Mouse (Mus musculus) gastrocnemius, adult 8-10 months (tissue): Measurements from ENCODE around the gene Olfr1196. TPM values are rescaled to one million over a fixed set of nuclear protein-coding genes. Genes with fewer than 3 reads are reported as not detected.
"Not testable (repeated sequence)": the region's sequence is repeated elsewhere in the genome, so short reads cannot be mapped to it uniquely, and the experiment has no call there.

Source experiments
- DNase-seq, 2 experiments: peaks; one replicate each; pipeline ENCODE4 v3.0.0; 2022; ENCODE audit warnings: low spot score in 2 of 2
- total RNA-seq, 4 experiments: library from RNA; stranded (reverse); gene quantifications; 2 replicates each; pipeline ENCODE4 v1.2.4; 2022

Olfr1196 gene
- total RNA-seq = not detected

- no peak for DNase-seq
Measured at GRCm38 (mm10) chr2:88704497-88704896, at the start of gene Olfr1196. Gene Olfr1196 (minus strand): TSS chr2:88704597.

- no peak for DNase-seq
Measured at GRCm38 (mm10) chr2:88751270-88751669, 46.9 kb upstream of the Olfr1196 start, which contains the start of gene Olfr1198. Gene Olfr1198 (minus strand): TSS chr2:88751370.

DNA sequence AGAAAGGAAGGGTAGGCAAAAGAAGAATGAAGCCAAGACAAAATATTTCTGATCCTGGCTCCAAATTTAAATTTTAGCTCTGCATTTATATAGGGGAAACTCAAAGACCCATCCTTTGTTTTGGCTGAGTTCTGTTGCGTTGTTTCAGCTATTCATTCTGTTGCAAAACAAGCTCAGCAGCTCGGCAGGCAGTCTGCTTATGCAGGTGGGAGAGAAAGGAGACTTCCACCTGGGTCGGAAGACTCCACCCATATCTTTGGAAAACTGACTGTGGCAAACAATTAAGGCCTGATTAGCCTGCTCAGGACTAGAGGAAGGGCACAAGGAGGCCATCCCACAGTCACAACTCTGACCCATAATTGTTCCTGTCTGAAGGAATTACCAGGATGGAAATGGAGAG is 39.0 kb upstream of the Olfr1196 start:
- DNase-seq = no peak

GRCm38 (mm10) chr2:88732266-88732665 is 27.9 kb upstream of the Olfr1196 start, which contains the start of gene Olfr1197:
Gene Olfr1197 (minus strand): TSS chr2:88732366.
- DNase-seq = no peak

DNA sequence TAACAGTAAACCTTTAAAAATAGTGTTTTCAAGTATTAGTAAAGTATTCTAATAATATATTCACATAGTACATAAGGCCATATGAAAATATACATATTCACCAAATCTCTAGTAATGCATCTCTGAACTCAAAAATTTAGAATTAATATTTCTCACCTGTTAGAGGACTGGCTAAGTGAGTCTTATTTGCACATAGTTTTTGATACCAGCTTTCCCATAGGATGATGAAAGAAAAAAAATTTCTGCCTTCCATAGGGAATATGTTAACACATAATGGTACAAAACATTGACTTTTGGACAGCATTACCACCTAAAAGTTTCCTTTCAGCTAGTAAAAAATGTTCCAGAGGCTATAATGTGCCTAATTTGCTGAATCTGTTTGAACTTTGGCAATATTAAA is 15.3 kb downstream of the Olfr1196 start, which contains the start of gene Olfr1195:
Gene Olfr1195 (minus strand): TSS at position 101 of the 400 bp plus-strand sequence.
- DNase-seq = no peak

- not testable (repeated sequence) for DNase-seq
Measured at GRCm38 (mm10) chr2:88675328-88675727, 29.1 kb downstream of the Olfr1196 start, which contains the start of gene Olfr1193. Gene Olfr1193 (plus strand): TSS chr2:88675628.

- DNase-seq = no peak
Measured at GRCm38 (mm10) chr2:88648209-88648608, 56.2 kb downstream of the Olfr1196 start, which contains the start of gene Olfr1192-ps1. Gene Olfr1192-ps1 (plus strand): TSS chr2:88648509.

Other genes with a start within 250 kb of the Olfr1196 start
- not detected for gene Olfr1183, start 249.7 kb downstream of the Olfr1196 start, total RNA-seq
- gene Olfr1184, start 221.0 kb downstream of the Olfr1196 start, total RNA-seq = not detected
- gene Olfr1185-ps1, start 211.3 kb downstream of the Olfr1196 start, total RNA-seq = not detected
- gene Olfr1186, start 186.0 kb downstream of the Olfr1196 start, total RNA-seq = not detected
- gene Olfr1188, start 147.7 kb downstream of the Olfr1196 start, total RNA-seq = not detected
- not detected for gene Olfr1189, start 118.1 kb downstream of the Olfr1196 start, total RNA-seq
- gene Olfr1191-ps1, start 64.1 kb downstream of the Olfr1196 start, total RNA-seq = not detected
- gene Olfr1192-ps1, start 56.1 kb downstream of the Olfr1196 start, total RNA-seq = not detected
- gene Olfr1193, start 29.0 kb downstream of the Olfr1196 start, total RNA-seq = not detected
- not detected for gene Olfr1195, start 15.4 kb downstream of the Olfr1196 start, total RNA-seq
- not detected for gene Olfr1197, start 27.8 kb upstream of the Olfr1196 start, total RNA-seq
- gene Olfr1198, start 46.8 kb upstream of the Olfr1196 start, total RNA-seq = not detected
- not detected for gene Olfr1199, start 55.9 kb upstream of the Olfr1196 start, total RNA-seq
- not detected for gene Olfr1200, start 65.9 kb upstream of the Olfr1196 start, total RNA-seq
- gene Olfr1201, start 88.4 kb upstream of the Olfr1196 start, total RNA-seq = not detected
- gene Olfr1202, start 109.9 kb upstream of the Olfr1196 start, total RNA-seq = not detected
- gene Olfr1205, start 125.1 kb upstream of the Olfr1196 start, total RNA-seq = not detected
- not detected for gene Olfr1204, start 144.7 kb upstream of the Olfr1196 start, total RNA-seq
- not detected for gene Olfr1206, start 158.6 kb upstream of the Olfr1196 start, total RNA-seq
- gene Olfr1208, start 197.7 kb upstream of the Olfr1196 start, total RNA-seq = not detected
- not detected for gene Olfr1209, start 210.6 kb upstream of the Olfr1196 start, total RNA-seq
- gene Olfr1211, start 233.5 kb upstream of the Olfr1196 start, total RNA-seq = not detected
- gene Olfr1212, start 249.4 kb upstream of the Olfr1196 start, total RNA-seq = not detected